Mouse (Mus musculus): Measurements from ENCODE around the gene Upf2. TPM values are rescaled to one million over a fixed set of nuclear protein-coding genes. Genes with fewer than 3 reads are reported as not detected.
"Not testable (repeated sequence)": the region's sequence is repeated elsewhere in the genome, so short reads cannot be mapped to it uniquely, and the experiment has no call there.

The Upf2 gene
- polyA plus RNA-seq, 1 experiment from 2014 or later: 10.4 TPM

- DNase-seq (ENCODE audit: low spot score): no peak
Measured at GRCm38 (mm10) chr2:6067341-6067740, 116.1 kb downstream of the Upf2 start.

DNA sequence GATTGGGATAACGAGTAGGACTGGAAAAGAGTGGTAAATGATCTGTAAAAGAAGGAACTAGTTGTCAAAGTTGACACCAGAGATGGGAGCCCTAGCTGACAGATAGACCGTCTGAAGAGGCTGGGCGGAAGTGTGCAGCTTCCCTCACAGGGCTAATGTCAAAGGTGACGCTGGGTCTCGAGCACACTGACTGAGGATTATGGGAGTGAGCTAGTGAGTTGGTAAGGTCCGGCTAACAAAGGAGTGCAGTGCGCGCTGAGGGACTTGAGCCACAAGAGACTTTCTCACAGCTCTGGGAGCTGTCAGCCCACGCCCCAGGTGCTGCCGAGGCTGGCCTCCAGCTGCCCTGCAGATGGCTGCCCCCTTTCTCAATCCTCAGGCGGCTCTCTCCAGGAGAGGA, 119.7 kb downstream of the Upf2 start:
- no peak for DNase-seq (ENCODE audit: low spot score)

GRCm38 (mm10) chr2:6071598-6072440, 120.5 kb downstream of the Upf2 start:
- no peak for DNase-seq (ENCODE audit: low spot score)

GRCm38 (mm10) chr2:6072685-6073260, 121.5 kb downstream of the Upf2 start:
- DNase-seq (ENCODE audit: low spot score): no peak

DNA sequence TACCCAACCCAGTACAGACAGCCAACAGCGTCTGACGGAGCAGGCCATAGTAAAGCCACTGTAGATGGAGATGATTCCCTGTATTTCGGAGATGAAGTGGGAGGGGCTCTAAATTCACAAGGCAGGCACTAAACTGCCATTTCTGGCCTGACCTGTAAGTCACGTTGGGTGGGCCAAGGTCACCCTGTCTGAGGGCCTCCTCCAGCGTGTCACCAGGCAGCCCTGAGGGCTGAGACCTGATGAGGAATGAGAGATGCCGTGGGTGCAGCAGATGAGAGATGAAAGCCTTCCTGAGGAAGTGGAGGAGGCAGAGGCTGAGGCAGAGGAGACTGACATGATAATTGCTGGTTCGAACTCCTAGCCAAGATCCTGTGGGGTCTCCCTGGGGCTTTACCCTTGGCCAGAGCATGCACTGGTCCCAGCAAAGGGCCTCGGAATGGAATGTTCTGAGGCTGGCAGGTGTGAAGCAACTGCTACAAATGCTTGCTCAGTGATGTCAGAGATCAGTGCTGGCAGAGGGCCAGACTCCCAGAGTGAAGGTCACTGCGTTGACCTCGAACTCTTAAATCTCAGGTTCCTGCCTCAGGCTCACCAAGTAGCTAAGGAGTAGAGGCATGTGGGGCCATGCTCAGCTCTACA, 123.7 kb downstream of the Upf2 start:
- DNase-seq (ENCODE audit: low spot score): no peak

- DNase-seq (ENCODE audit: low spot score): no peak
Measured at GRCm38 (mm10) chr2:6075530-6075896, 124.2 kb downstream of the Upf2 start.

GRCm38 (mm10) chr2:6080037-6080436, 128.8 kb downstream of the Upf2 start:
- no peak for DNase-seq (ENCODE audit: low spot score)

DNA sequence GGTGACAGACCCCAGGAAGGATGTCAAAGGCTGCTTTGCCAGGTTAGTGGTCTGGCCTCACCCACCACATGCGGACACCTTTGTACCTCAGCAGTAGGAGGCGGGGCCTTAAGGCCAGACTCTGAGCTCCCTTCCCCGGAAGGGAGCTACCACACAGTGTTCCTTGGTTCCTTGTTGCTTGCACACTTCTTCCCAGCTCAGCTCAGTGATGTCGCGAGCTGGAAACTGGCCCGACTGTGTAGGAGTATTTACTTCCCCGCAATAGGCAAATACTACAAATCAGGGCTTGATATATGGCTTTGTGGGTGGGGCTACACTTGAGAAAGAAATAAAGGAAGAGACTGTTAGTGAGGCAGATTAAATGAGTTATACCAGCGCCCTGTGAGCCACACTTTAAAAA, 129.8 kb downstream of the Upf2 start:
- DNase-seq (ENCODE audit: low spot score): no peak

- DNase-seq (ENCODE audit: low spot score): no peak
Measured at GRCm38 (mm10) chr2:6082615-6083014, 131.3 kb downstream of the Upf2 start.

GRCm38 (mm10) chr2:6083696-6084095, 132.4 kb downstream of the Upf2 start:
- DNase-seq (ENCODE audit: low spot score): no peak

GRCm38 (mm10) chr2:6085622-6086530, 134.6 kb downstream of the Upf2 start:
- no peak for DNase-seq (ENCODE audit: low spot score)

- DNase-seq (ENCODE audit: low spot score): no peak
Measured at GRCm38 (mm10) chr2:6087151-6087550, 135.9 kb downstream of the Upf2 start.

- DNase-seq (ENCODE audit: low spot score): not testable (repeated sequence)
Measured at GRCm38 (mm10) chr2:6089941-6090340, 138.7 kb downstream of the Upf2 start.

DNA sequence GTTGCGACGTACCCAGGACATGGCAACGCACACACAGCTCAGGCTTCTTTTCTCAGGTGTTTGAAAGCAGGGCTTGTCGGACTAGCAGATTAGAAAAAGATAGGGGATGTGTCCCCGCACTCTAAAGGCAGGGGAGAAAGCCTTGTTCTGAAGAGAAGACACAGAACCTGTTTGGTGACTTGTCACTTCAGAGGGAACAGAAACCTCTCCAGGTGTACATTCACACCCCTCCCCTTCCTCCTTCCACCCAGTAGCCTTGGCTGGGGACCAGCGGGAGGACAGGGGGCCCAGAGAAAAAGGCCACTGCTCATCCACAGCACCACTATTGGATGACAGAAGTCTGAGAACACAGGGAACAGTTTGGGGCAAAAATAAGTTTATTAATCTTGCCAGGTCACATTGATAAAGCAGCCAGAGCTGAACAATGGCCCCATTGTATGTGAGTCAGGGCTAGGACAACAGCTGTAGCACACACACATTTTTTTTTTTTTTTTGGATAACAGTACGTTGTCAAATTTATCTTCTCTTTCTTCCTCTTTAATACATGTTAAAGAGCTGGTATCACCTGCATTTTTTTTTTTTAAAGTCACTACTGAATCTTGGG, 145.9 kb downstream of the Upf2 start:
- no peak for DNase-seq (ENCODE audit: low spot score)

- DNase-seq (ENCODE audit: low spot score): no peak
Measured at GRCm38 (mm10) chr2:6098924-6099323, 147.7 kb downstream of the Upf2 start.

DNA sequence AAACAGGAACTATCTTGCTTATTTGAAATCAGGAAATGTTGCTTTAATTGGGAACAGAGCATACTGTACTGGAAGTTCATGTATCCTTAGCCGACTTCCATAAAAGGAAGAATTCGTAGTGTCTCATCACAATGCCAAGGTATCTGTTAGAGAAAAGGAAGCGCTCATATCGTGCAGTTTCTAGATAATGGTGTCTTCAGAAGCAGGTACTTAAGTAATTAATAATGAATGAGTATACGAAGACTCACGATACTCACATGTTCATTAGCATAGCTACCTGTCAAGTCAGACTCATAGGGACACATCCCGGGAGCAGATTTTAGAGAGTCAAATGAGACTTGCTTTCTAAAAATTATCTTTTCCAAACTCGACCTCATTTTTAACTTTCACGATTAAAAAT, 148.2 kb downstream of the Upf2 start:
- DNase-seq (ENCODE audit: low spot score): no peak

- DNase-seq (ENCODE audit: low spot score): no peak
Measured at GRCm38 (mm10) chr2:6100027-6100749, 148.9 kb downstream of the Upf2 start.

- no peak for DNase-seq (ENCODE audit: low spot score)
Measured at GRCm38 (mm10) chr2:6100755-6101154, 149.5 kb downstream of the Upf2 start.

DNA sequence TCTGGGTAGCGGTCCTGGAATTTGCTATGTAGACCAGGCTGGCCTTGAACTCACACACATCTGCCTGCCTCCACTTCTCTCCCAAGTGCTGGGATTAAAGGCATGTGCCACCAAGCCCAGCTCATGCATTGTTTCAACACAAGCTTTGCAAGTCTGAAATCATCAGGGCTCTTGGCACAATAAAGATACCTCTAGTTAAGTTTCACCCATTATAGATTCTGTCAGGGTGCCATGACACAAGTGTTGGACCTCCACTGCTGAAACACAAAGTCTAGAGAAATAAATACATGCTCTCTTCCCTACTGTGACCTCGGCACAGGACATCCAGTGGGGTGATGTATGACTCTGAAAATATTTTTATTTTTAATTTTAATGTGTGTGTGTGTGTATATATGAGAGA, 154.2 kb downstream of the Upf2 start:
- DNase-seq (ENCODE audit: low spot score): no peak
